Mouse (Mus musculus) bone marrow, adult 2 months (tissue): ENCODE results near the gene Cby3.

ENCODE experiments used
- CTCF ChIP-seq: fragments of 200-500 bp; IDR thresholded peaks from 2 replicates; pipeline ENCODE4 v1.5.1; 2011; ENCODE audit warnings: low read length, control low read depth; ENCODE audit not compliant: control insufficient read depth, insufficient read depth
- POLR2A ChIP-seq: fragments of 200-500 bp; IDR thresholded peaks from 2 replicates; pipeline ENCODE4 v1.6.1; 2011; ENCODE audit warnings: low read depth, mild to moderate bottlenecking, control low read depth, low read length, borderline replicate concordance; ENCODE audit not compliant: control insufficient read depth

DNA sequence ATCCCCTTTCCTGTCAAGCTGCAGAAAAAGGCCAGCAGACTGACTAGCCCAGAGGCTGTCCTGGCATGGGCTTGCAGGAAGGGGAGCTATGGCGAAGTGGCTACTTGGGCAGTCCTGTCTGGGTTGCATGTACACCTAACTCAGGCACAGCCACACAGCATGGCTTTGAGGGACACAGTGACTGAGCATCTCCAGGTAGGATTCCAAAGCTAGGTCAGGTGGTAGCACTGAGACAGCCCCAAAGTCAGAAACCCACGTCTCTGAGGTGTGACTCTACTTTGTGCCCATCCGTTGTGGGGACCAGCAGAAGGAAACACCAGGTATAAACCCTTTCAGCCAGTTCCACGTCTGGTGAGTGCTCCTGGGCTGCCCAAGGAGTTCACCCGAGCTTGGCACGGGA is 39.0 kb downstream of the Cby3 start:
- TF ChIP-seq POLR2A, result no peak
- no peak for TF ChIP-seq CTCF
